In genomic region chr12:86360696-86361631, GRCm38 (mm10) we compare ENCODE assay signal across 8 mouse cellular contexts. TPM values are rescaled to one million over a fixed set of nuclear protein-coding genes. Genes with fewer than 3 reads are reported as not detected.
DNase-seq lines count a peak whose midpoint lies in the region; ATAC-seq lines count a peak whose summit lies in the region.

Gene Esrrb (plus strand): TSS chr12:86361117.

- H3K4me1 ChIP-seq in embryonic facial prominence, embryonic 13.5 days: peaks cover 36% of the 10 kb centered on the region

- no peak within 1 kb of the TSS for H3K9ac ChIP-seq in embryonic facial prominence, embryonic 13.5 days

- intact Hi-C loops in heart, postnatal 14 days (cut with DNase I): no loop called here

- no peak within 1 kb of the TSS for H3K27ac ChIP-seq in embryonic facial prominence, embryonic 13.5 days

- H3K4me3 ChIP-seq in embryonic facial prominence, embryonic 13.5 days: no peak within 1 kb of the TSS

- no peaks in the 10 kb centered on the region for H3K36me3 ChIP-seq in embryonic facial prominence, embryonic 13.5 days

- H3K27me3 ChIP-seq in embryonic facial prominence, embryonic 13.5 days: peaks cover 19% of the 10 kb centered on the region

- H3K9me3 ChIP-seq in embryonic facial prominence, embryonic 13.5 days: no peaks in the 10 kb centered on the region

- peak within 1 kb of the TSS; percentile 22 for H3K4me2 ChIP-seq in embryonic facial prominence, embryonic 13.5 days

- no peak for ATAC-seq in embryonic facial prominence, embryonic 13.5 days (ENCODE audit: insufficient number of reproducible peaks, insufficient read depth, low FRiP score, low TSS enrichment, low read depth)

- peak; percentile 49 for DNase-seq in gastrocnemius, adult 18-20 months (ENCODE audit: low spot score)
- no peak for DNase-seq in gastrocnemius, postnatal 4 days (ENCODE audit: low spot score in 2 of 2)
- DNase-seq in heart, postnatal 14 days: peak; percentile 65
- DNase-seq in lung, postnatal 10 days: peak; percentile 37
- no peak for DNase-seq in thymus, postnatal 4 days
- no peak for DNase-seq in right cerebral cortex, postnatal 10 days (ENCODE audit: low spot score in 2 of 2)
- no peak for DNase-seq in ovary, postnatal 14 days (ENCODE audit: low spot score)

- 29% methylated on average over 22 of the region's 22 CpGs for WGBS in embryonic facial prominence, embryonic 13.5 days

RNA-seq across cellular contexts. Expression of gene Esrrb, which starts in this region (rescaled TPM):
- total RNA-seq in gastrocnemius, adult 18-20 months (2021): 1 to 10 TPM; 5.8 to 9.9 TPM
- total RNA-seq in gastrocnemius, postnatal 4 days (2021): 1 to 10 TPM; 2.5 to 3.4 TPM
- polyA plus RNA-seq in embryonic facial prominence, embryonic 13.5 days (2015; fragmentation: Nextera tagmentation; extraction: Ambion mirVana): 0.12 and 0.14 TPM in 2 replicates
- 10 to 100 TPM; 10.3 to 15.5 TPM for total RNA-seq in heart, postnatal 14 days (2021)

Comparison
In these comparisons a context has a peak if more than half of its experiments do, and no peak if none do; other contexts are left out.
1. DNase-seq: peak in gastrocnemius, adult 18-20 months (single experiment), heart, postnatal 14 days (2 of 2) and lung, postnatal 10 days (single experiment); none in gastrocnemius, postnatal 4 days (0 of 2), thymus, postnatal 4 days (single experiment), right cerebral cortex, postnatal 10 days (0 of 2) and ovary, postnatal 14 days (single experiment).